Mouse (Mus musculus) left cerebral cortex, adult 9 months (tissue): ENCODE results near the gene Otop3.

ENCODE experiments used
- DNase-seq, 2 experiments: peaks; one replicate each; pipeline ENCODE4 v3.0.0; 2022; ENCODE audit warnings: low spot score in 2 of 2

Gene Otop3

GRCm38 (mm10) chr11:115318245-115319027 lies 16.1 kb upstream of the Otop3 start:
- DNase-seq: no peak

DNA sequence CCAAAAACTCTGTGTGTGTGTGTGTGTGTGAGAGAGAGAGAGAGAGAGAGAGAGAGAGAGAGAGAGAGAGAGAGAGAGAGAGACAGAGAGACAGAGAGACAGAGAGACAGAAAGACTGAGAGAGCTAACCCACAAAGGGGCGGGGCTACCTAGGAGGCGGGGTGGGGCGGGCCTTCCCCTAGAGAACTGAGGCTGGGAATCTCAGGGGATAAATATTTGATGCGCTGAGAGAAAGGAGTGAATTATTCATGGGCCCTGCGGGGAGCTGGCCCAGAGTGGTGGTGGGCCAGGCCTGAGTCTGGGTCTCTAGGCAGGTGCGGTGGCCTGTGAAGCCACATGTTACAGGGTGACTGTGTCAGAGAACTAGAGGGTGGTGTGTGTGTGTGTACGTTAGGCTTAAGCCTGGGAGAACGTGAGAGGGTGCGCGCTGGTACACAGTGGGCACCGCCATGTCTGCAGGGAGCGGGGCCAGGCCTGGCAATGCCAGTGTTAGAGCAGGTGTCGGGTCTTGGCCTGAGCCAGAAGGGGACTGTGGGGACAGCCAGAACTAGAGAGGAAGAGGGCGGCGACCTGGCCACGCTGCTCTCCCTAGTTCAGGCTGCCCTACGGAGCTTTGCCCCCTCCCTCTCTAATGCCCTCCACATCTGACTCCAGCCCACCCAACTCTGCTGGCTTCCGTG lies 14.7 kb upstream of the Otop3 start:
- no peak for DNase-seq

DNA sequence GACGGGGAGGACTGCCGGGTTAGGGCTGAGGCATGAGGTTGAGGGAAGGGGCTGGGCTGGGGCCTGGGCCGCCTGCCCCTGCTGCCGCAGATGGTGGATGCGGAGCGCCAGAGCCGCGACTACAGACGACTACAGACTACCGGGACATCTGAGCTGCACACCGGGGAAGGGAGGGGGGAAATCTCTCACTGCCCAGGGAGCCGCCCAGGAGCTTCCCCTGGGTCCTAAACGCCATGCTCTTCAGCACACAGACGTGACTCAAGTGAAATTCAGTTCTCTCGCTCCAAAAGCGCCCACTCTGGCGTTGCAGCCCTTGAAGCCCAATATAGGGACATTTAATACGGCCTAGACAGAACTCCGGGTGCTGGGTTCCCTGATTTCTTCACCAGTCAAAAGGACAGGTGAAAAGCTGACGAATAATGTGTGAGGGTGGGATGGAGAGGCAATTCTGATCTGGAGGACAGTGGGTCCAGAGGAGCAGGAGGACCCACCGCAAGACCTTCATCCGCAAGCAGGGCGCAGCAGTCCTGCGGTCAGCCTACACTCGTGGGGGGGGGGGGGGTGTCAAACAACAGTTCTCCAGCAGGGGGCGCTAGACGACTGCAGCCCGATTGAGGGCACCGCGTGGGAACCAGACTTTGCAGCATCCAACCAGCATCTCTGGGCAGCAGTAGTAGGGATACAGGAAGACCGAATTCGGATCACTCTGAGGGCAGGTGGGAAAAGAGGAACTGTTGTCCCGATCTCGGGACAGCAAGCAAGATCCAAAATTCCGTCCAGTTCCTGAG lies 12.4 kb upstream of the Otop3 start, which contains the start of gene Ush1g:
Ush1g (minus strand) TSS at position 136 of the 788 bp plus-strand sequence.
- peak in 1 of 2 experiments; percentile 30 for DNase-seq

- no peak for DNase-seq
Observed at GRCm38 (mm10) chr11:115323354-115323753, 11.2 kb upstream of the Otop3 start.

GRCm38 (mm10) chr11:115326730-115327129 lies 7.8 kb upstream of the Otop3 start:
- DNase-seq: peak in 1 of 2 experiments; percentile 61

GRCm38 (mm10) chr11:115329339-115329738 lies 5.2 kb upstream of the Otop3 start:
- DNase-seq: no peak

- no peak for DNase-seq
Observed at GRCm38 (mm10) chr11:115335223-115335622, 692 bp downstream of the Otop3 start.

DNA sequence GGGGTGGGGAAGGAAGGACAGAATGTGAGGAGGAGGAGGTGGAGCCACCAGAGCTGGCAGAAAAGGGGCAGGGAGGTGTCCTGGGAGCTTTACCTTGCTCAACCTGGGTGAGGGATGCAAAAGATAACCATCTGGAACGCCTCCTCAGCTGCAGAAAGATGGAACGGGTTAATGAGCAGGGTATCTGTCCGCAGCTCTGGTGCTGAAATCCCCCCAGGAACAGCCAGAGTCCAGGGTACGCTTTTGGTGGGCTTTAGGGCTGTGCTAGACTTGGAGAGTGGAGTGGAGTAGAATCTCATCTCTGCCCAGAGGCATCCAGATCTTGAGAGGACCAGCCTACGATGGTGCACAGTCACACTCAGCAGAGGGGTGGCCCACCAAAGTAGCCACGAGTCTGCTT lies 1.6 kb downstream of the Otop3 start:
- DNase-seq: no peak

DNA sequence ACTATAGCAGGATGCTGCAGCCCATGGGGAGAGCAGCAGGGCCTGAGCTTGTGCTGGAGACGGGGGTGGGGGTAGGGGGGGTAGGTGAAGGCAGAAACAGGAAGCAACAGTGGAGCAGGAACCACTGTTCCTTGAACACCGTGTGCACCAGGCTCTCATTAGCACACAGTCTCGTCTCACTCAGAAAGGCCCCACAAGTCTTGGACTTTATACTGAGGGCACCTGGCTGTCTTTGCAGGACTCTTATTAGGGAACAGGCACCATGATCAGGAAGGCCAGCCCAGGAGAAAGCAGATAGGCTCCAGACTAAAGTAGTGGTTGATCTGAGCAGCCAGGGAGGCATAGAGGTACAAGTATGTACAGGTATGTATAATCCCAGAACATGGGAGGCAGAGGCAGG lies 2.8 kb downstream of the Otop3 start:
- no peak for DNase-seq

DNA sequence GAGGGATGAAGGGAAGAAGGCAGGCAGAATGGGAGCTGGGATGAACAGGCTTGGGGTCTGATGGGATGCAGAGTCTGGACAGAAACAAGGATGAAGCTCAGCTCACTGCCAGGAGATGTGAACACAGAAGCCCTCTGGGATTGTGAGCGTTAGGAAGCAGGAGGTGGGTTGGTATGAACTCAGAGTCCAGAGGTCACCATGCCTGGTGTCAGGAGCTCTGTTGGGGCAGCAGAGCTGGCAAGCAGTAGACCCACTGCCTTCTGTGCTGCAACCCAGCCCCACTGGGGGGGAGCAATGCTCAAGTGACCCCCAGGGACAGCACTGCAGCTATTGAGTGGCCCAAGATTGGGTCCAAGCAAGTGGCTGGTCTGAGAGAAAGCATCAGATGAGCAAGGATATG lies 3.3 kb downstream of the Otop3 start:
- no peak for DNase-seq

- no peak for DNase-seq
Observed at GRCm38 (mm10) chr11:115341246-115341645, 6.7 kb downstream of the Otop3 start.

- DNase-seq: no peak
Observed at GRCm38 (mm10) chr11:115341866-115342265, 7.3 kb downstream of the Otop3 start.

DNA sequence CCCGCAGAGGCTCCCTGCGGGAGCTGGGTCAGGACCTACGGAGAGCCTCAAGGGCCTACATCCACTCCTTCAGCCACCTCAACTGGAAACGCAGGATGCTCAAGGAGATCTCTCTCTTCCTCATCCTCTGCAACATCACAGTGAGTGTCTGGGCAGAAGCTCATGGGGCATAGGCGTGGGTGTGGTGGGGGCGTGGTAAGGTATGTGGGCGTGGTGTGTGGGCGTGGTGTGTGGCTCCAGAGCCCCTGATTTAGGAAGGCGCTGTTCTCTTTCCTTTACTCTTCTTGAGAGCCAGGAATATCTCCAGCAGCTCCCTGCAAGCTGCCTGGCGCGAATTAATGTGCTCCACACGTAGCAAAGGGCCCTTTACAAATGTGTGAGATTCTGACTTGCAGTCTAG lies 10.4 kb downstream of the Otop3 start:
- peak in 1 of 2 experiments; percentile 21 for DNase-seq

- no peak for DNase-seq
Observed at GRCm38 (mm10) chr11:115345515-115345914, 11.0 kb downstream of the Otop3 start.

GRCm38 (mm10) chr11:115348681-115349248 lies 14.2 kb downstream of the Otop3 start:
- DNase-seq: no peak

GRCm38 (mm10) chr11:115349976-115350375 lies 15.4 kb downstream of the Otop3 start:
- DNase-seq: no peak

DNA sequence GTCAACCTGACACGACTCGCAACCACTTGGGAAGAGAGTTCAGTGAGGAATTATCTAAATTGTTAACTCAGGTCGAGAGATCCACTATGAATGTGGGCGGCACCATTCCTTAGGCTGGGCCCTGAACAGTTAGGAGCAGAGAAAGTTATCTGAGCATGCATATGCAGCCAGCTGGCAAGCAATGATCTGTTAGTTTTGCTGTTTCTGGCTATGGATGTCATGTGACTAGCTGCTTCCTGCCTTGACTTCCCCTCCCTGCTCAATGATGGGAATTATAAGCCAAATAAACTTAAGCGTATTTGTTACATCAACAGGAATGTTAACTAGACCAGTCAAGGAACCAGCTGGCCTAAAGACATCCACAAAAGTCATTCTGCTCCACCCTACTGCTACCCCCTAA lies 18.8 kb downstream of the Otop3 start:
- DNase-seq: no peak

- DNase-seq: peak in 1 of 2 experiments; percentile 47
Observed at GRCm38 (mm10) chr11:115354183-115354582, 19.7 kb downstream of the Otop3 start.

DNA sequence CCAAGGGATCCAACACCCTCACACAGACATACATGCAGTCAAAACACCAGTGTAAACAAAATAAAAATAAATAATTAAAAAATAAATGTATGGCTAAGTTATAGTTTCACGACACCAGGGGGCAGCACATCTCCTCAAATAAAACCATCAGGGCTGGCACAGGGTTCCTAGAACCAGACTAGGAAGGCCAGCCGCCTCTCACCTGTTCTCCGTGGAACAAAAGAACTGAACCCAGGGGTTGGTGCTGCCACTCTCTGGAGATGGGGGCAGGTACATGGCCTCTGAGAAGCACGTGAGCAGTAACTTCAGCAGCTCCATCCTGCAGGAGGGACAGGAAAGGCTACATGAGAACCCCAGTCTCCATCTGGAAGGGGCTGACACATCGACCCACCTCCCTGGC lies 23.9 kb downstream of the Otop3 start:
- DNase-seq: peak in 1 of 2 experiments; percentile 79

DNA sequence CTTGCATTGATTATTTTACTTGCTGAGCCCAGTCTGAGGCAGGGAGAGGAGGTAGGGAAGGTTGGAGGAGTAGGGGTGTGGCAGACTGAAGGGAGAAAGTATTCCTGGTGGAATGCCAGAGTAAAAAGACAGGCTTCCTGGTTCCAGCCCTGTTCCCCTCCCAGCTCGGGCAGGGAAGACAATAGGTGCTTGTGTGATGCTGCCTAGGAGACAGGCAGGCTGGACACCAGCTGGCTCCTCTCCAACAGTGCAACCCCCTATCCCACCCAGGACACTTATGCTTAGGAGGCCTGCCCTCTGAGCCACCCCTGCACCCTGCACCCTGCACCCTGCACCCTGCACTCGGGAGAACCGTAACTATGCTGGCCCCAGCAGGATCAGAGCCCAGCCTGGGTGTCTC lies 24.8 kb downstream of the Otop3 start:
- DNase-seq: no peak

- no peak for DNase-seq
Observed at GRCm38 (mm10) chr11:115359726-115360125, 25.2 kb downstream of the Otop3 start.

DNA sequence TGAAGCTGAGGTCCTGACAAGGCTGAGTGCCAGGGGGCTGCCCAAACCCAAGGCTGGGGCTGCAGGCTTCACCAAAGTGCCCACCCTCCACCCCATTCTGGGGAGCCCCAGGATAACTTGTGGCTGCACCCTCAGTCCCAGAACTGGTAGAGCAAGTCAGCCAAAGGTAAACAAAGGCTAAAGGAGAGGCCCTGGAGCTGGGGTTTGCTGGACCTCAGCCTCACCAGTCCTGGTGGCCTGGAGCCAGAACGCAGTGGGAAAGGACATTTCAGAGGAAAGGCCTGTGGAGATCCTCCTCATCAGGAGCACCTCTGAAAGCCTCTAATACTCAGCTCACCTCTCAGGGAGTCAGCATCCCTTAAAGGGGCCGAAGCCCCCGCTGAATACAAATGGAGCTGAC lies 29.6 kb downstream of the Otop3 start:
- DNase-seq: no peak
